Mouse (Mus musculus) liver, postnatal 0 days (tissue): ENCODE results near the gene Plxnd1.

Experiments used
- CTCF ChIP-seq: sonication (generic); IDR thresholded peaks from 2 replicates; pipeline ENCODE4 v1.5.1; 2016; ENCODE audit warnings: antibody characterized with exemption, low read depth
- EP300 ChIP-seq: IDR thresholded peaks from 2 replicates; pipeline ENCODE4 v1.6.1; 2016; ENCODE audit warnings: antibody characterized with exemption, low read depth, mild to moderate bottlenecking

GRCm38 (mm10) chr6:116005275-116005958, 10.6 kb upstream of the Plxnd1 start:
- TF ChIP-seq EP300 = no peak
- TF ChIP-seq CTCF = no peak
